Mouse (Mus musculus): ENCODE data around the gene Psmd10. TPM values are rescaled to one million over a fixed set of nuclear protein-coding genes. Genes with fewer than 3 reads are reported as not detected.

Gene Psmd10
- total and polyA plus RNA-seq, 3 experiments, result 5.1 to 13.8 (median 12.5) TPM

DNA sequence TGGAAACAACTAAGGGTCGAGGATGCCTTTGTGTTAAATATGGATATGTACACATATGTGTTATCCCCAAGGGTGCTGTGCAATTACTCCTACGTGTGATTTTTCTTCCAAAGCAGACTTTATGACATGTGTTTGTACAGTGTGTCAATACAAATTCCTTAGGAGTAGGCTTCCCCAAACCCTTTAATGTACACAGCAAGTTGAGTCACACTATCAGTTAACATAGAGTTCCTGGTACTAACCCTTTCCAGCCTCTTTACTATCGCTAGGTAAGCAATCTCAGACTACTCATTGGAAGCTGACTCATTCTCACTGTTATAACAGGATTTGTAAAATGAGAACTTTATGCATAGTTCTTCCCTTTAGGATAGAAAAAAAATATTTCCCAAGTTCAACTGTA, 53.0 kb downstream of the Psmd10 start:
- no peak overlapping the region for H3K27ac ChIP-seq
- intact Hi-C loops (cut with DNase I), result no loop called here
- no peaks in the 10 kb centered on the region for H3K79me2 ChIP-seq (replicated peaks; ENCODE audit: control insufficient read depth, insufficient read depth, low read length)
- no peaks in the 10 kb centered on the region for H3K36me3 ChIP-seq (ENCODE audit: control insufficient read depth, insufficient read depth, low read length)
- no peaks in the 10 kb centered on the region for H3K27me3 ChIP-seq (ENCODE audit: control insufficient read depth, insufficient read depth, low read length)
- H3K4me1 ChIP-seq (ENCODE audit: control insufficient read depth, insufficient read depth, low read length), result no peaks in the 10 kb centered on the region
- no peak overlapping the region for H3K9ac ChIP-seq (ENCODE audit: low read depth, low read length)
- no peak overlapping the region for H3K4me3 ChIP-seq
- DNase-seq, result no peak
- WGBS, result 80% methylated on average over 3 of the region's 3 CpGs
- TF ChIP-seq CTCF (IDR thresholded peaks at IDR 0.05) (no peak), EP300 (IDR thresholded peaks at IDR 0.05; ENCODE audit: insufficient read depth, low read depth, low read length) (no peak)

Other genes starting within 250 kb of the Psmd10 start
- not detected for gene Tex13b, start 143.3 kb downstream of the Psmd10 start, total RNA-seq (2021)
- not detected in 2 replicates for gene Tex13b, start 143.3 kb downstream of the Psmd10 start, polyA plus RNA-seq (2012; rRNA removed)
- gene Vsig1, start 49.1 kb downstream of the Psmd10 start, total RNA-seq (2021), result not detected
- 0.04 TPM in 1 of 2 replicates, not detected in the other for gene Vsig1, start 49.1 kb downstream of the Psmd10 start, polyA plus RNA-seq (2012; rRNA removed)
- 10 to 100 TPM in 1 of 2 experiments, 1 to 10 TPM in 1; 9.2 to 10.8 TPM for gene Atg4a, start 179 bp upstream of the Psmd10 start, total RNA-seq (2021)
- 4.3 and 8.8 TPM in 2 replicates for gene Atg4a, start 179 bp upstream of the Psmd10 start, polyA plus RNA-seq (2012; rRNA removed)